Mouse (Mus musculus): ENCODE results near the gene D930048N14Rik.

GRCm38 (mm10) chr11:51646751-51647667, 3.7 kb upstream of the D930048N14Rik start:
- TF ChIP-seq POLR2A (IDR thresholded peaks at IDR 0.05; ENCODE audit: borderline replicate concordance, extremely low read depth, low read depth, low read length): peak; percentile 59; the same call in 1 of the 2 replicates
- TF ChIP-seq CTCF (IDR thresholded peaks at IDR 0.05; ENCODE audit: insufficient read depth, low read length): no peak

All from lung, adult 2 months (tissue).